Mouse (Mus musculus): ENCODE measurements around the gene Ccdc27. TPM values are rescaled to one million over a fixed set of nuclear protein-coding genes. Genes with fewer than 3 reads are reported as not detected.

Gene Ccdc27
- total and polyA plus RNA-seq, 3 experiments = not detected

- Histone ChIP-seq H3K4me2 (ENCODE audit: insufficient read depth, low read depth, poor library complexity, severe bottlenecking) (no peak overlapping the region), H3K9me3 (replicated peaks; ENCODE audit: low read length) (no peaks in the 10 kb centered on the region), H3K27ac (ENCODE audit: insufficient read depth, low read depth) (no peak overlapping the region), H3K79me2 (replicated peaks; ENCODE audit: control insufficient read depth, extremely low read depth, insufficient read depth, poor library complexity, severe bottlenecking) (no peaks in the 10 kb centered on the region), H3K36me3 (replicated peaks in 1 of 2; ENCODE audit: control insufficient read depth in 1 of 2, insufficient read depth in 1 of 2, low read length in 1 of 2) (peaks cover 58 to 86% of the 10 kb centered on the region in 2 experiments), H3K4me1 (ENCODE audit: control insufficient read depth in 1 of 2, insufficient read depth in 2 of 2) (0 out of 4 replicates have a peak, but pooled peaks cover 0 to 3% of the 10 kb centered on the region in 2 experiments), H3K27me3 (replicated peaks) (no peaks in the 10 kb centered on the region), H3K4me3 (replicated peaks in 1 of 3; ENCODE audit: low read depth in 2 of 3, low read length in 2 of 3, poor library complexity in 1 of 3) (no peak overlapping the region), H3K9ac (ENCODE audit: insufficient read depth, low read depth) (no peak overlapping the region)
- no peak for DNase-seq (ENCODE audit: extremely low read depth)
- TF ChIP-seq MAZ (IDR thresholded peaks at IDR 0.05; ENCODE audit: low read depth, low read length) = no peak
- no peak for TF ChIP-seq PAX5 (IDR thresholded peaks at IDR 0.05; ENCODE audit: low read length)
- no peak for TF ChIP-seq CHD1 (IDR thresholded peaks at IDR 0.05; ENCODE audit: low read depth, low read length)
- no peak for TF ChIP-seq ETS1 (conservative IDR thresholded peaks at IDR 0.05; ENCODE audit: low read depth, low read length)
- TF ChIP-seq USF2 (conservative IDR thresholded peaks at IDR 0.05; ENCODE audit: low read depth, low read length) = no peak
- no peak for TF ChIP-seq ZMIZ1 (IDR thresholded peaks at IDR 0.05; ENCODE audit: low read depth, low read length)
- TF ChIP-seq ZC3H11A (IDR thresholded peaks at IDR 0.05; ENCODE audit: low read depth, low read length) = no peak
- in situ Hi-C loops (cut with MboI; ENCODE audit: low pct_ligation_motif_present, low pct_unique_long_range_greater_than_20kb, low sequenced_read_pairs) (no loop called here), dilution Hi-C loops (cut with MboI; ENCODE audit: extremely low pct_ligation_motif_present, extremely low pct_unique_long_range_greater_than_20kb, low sequenced_read_pairs) (no loop called here)
These were observed 29.5 kb upstream of the Ccdc27 start for GRCm38 (mm10) chr4:154071941-154072340.

- no peak overlapping the region for H3K9ac ChIP-seq (ENCODE audit: insufficient read depth, low read depth)
- no peaks in the 10 kb centered on the region for H3K9me3 ChIP-seq (replicated peaks; ENCODE audit: low read length)
- TF ChIP-seq ETS1 (conservative IDR thresholded peaks at IDR 0.05; ENCODE audit: low read depth, low read length) (no peak), SMC3 (IDR thresholded peaks at IDR 0.05; ENCODE audit: low read depth, low read length) (no peak), EP300 (IDR thresholded peaks at IDR 0.05; ENCODE audit: low read length) (no peak), E2F4 (IDR thresholded peaks at IDR 0.05; ENCODE audit: insufficient replicate concordance, low read depth, low read length) (no peak), TBP (conservative IDR thresholded peaks at IDR 0.05; ENCODE audit: low read depth, low read length) (no peak), UBTF (IDR thresholded peaks at IDR 0.05; ENCODE audit: low read depth, low read length) (no peak), ZMIZ1 (IDR thresholded peaks at IDR 0.05; ENCODE audit: low read depth, low read length) (no peak), MEF2A (IDR thresholded peaks at IDR 0.05; ENCODE audit: borderline replicate concordance, low read depth, low read length) (no peak), BHLHE40 (IDR thresholded peaks at IDR 0.05; ENCODE audit: low read depth, low read length) (no peak), ZC3H11A (IDR thresholded peaks at IDR 0.05; ENCODE audit: low read depth, low read length) (no peak), USF2 (conservative IDR thresholded peaks at IDR 0.05; ENCODE audit: low read depth, low read length) (no peak), RAD21 (IDR thresholded peaks at IDR 0.05; ENCODE audit: low read depth, low read length) (no peak), POLR2AphosphoS2 (IDR thresholded peaks at IDR 0.05; ENCODE audit: low read depth, low read length) (no peak), ZKSCAN1 (IDR thresholded peaks at IDR 0.05; ENCODE audit: borderline replicate concordance, low read depth, low read length) (no peak), ZNF384 (IDR thresholded peaks at IDR 0.05; ENCODE audit: low read depth, low read length) (no peak), MAZ (IDR thresholded peaks at IDR 0.05; ENCODE audit: low read depth, low read length) (no peak), MXI1 (IDR thresholded peaks at IDR 0.05; ENCODE audit: low read depth, low read length) (no peak), RCOR1 (conservative IDR thresholded peaks at IDR 0.05; ENCODE audit: low read depth, low read length) (no peak), SIN3A (IDR thresholded peaks at IDR 0.05; ENCODE audit: low read length) (no peak)
- dilution Hi-C loops (cut with MboI; ENCODE audit: extremely low pct_ligation_motif_present, extremely low pct_unique_long_range_greater_than_20kb, low sequenced_read_pairs) = no loop called here
- no peaks in the 10 kb centered on the region for H3K79me2 ChIP-seq (replicated peaks; ENCODE audit: control insufficient read depth, extremely low read depth, insufficient read depth, poor library complexity, severe bottlenecking)
- no peak overlapping the region for H3K4me2 ChIP-seq (ENCODE audit: insufficient read depth, low read depth, poor library complexity, severe bottlenecking)
- H3K4me3 ChIP-seq (replicated peaks in 1 of 3; ENCODE audit: low read depth in 2 of 3, low read length in 2 of 3, poor library complexity in 1 of 3) = no peak overlapping the region
- no peak overlapping the region for H3K27ac ChIP-seq (ENCODE audit: insufficient read depth, low read depth)
- DNase-seq (ENCODE audit: extremely low read depth) = no peak
- in situ Hi-C loops (cut with MboI; ENCODE audit: low pct_ligation_motif_present, low pct_unique_long_range_greater_than_20kb, low sequenced_read_pairs) = no loop called here
- peaks cover 59 to 86% of the 10 kb centered on the region in 2 experiments for H3K36me3 ChIP-seq (replicated peaks in 1 of 2; ENCODE audit: control insufficient read depth in 1 of 2, insufficient read depth in 1 of 2, low read length in 1 of 2)
- H3K27me3 ChIP-seq (replicated peaks) = no peaks in the 10 kb centered on the region
- H3K4me1 ChIP-seq (ENCODE audit: control insufficient read depth in 1 of 2, insufficient read depth in 2 of 2) = 0 out of 4 replicates have a peak, but pooled peaks cover 0 to 3% of the 10 kb centered on the region in 2 experiments
These were observed 29.0 kb upstream of the Ccdc27 start for GRCm38 (mm10) chr4:154071521-154071920.

All from CH12.LX (cell line).